Comparison of ENCODE assay signal across 8 mouse cellular contexts in the genomic region with DNA sequence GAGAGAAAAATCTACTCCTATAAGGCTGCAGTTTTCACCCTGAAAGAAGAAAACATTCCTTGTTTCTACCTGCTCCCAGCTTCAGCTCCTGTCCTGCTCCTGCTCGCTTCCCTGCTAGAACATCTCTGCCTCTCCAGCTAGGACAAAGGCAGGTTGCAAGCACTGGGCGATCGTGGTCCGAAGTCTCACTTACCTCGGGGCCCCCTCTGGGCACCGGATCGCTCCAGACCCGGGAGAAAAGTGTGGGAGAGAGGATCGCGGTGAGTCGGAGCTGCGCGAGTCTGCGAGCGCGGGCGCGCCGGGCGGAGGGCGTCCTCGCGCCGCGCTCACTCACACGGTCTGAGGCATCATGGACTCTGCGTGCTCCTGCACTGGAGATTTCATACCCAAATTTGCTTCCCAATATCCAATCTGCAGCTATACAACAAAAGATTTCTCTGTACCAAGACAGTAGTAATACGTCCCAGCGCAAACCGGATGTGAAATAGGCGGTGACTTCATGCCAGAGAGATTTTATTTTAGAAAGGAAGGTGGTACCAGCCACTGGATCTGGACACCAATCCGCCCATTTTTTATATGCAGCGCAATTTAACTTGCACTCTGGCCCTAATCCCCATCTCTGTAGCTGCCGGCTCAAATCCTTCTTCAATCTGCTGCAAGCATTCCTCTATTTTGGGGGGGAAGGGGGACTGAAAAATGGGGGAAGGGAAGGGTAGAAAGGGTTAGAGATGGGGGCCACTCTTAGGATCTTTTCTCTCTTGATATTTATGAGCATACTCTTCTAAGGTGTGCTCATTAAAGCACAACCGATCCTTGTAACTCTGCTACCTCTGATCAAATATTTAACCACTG. TPM values are rescaled to one million over a fixed set of nuclear protein-coding genes. Genes with fewer than 3 reads are reported as not detected.
DNase-seq lines count a peak whose midpoint lies in the region; ATAC-seq and TF ChIP-seq lines count a peak whose summit lies in the region.

No protein-coding gene starts in this region.

- peak overlapping the region; percentile 83 for H3K27ac ChIP-seq in forebrain, postnatal 0 days (ENCODE audit: low read depth, low read length)
- no peak overlapping the region for H3K27ac ChIP-seq in liver, embryonic 15.5 days (replicated peaks)

- peak overlapping the region; percentile 68 for H3K4me3 ChIP-seq in forebrain, postnatal 0 days (ENCODE audit: low read depth, low read length)
- peak overlapping the region; percentile 29; the same call in 1 of the 2 replicates for H3K4me3 ChIP-seq in liver, embryonic 15.5 days (replicated peaks)

- TF ChIP-seq CTCF in forebrain, postnatal 0 days (IDR thresholded peaks at IDR 0.05; ENCODE audit: low read depth), result no peak

- ATAC-seq in forebrain, postnatal 0 days, result peak; percentile 91
- ATAC-seq in liver, embryonic 15.5 days (ENCODE audit: insufficient read depth), result no peak

- no peaks in the 10 kb centered on the region; the same call in 1 of the 2 replicates for H3K4me1 ChIP-seq in forebrain, postnatal 0 days (ENCODE audit: insufficient read depth)
- H3K4me1 ChIP-seq in liver, embryonic 15.5 days (replicated peaks), result no peaks in the 10 kb centered on the region

- under 1% methylated on average over 35 of the region's 35 CpGs for WGBS in forebrain, postnatal 0 days
- 1% methylated on average over 35 of the region's 35 CpGs for WGBS in liver, embryonic 15.5 days (ENCODE audit: insufficient replicate concordance)

- peak overlapping the region; percentile 78 for H3K4me2 ChIP-seq in forebrain, postnatal 0 days (ENCODE audit: low read depth)
- H3K4me2 ChIP-seq in liver, embryonic 15.5 days, result peak overlapping the region; percentile 50

- H3K9ac ChIP-seq in forebrain, postnatal 0 days, result peak overlapping the region; percentile 78
- no peak overlapping the region for H3K9ac ChIP-seq in liver, embryonic 15.5 days

- intact Hi-C loops in gastrocnemius, postnatal 36 days (cut with DNase I), result no loop called here

- peak; percentile 5 for DNase-seq in gastrocnemius, postnatal 10 days
- DNase-seq in gastrocnemius, postnatal 36 days, result no peak
- DNase-seq in cerebellum, adult 11-12 months, result peak; percentile 68
- DNase-seq in forebrain, postnatal 0 days, result peak; percentile 78
- DNase-seq in layer of hippocampus, adult 18-20 months (ENCODE audit: low spot score in 2 of 2), result peak; percentile 55 to 70
- peak; percentile 58 for DNase-seq in right cerebral cortex, postnatal 4 days
- no peak for DNase-seq in c-Kit-positive CD71-positive TER-119-positive erythroid progenitor cells, embryonic 14.5 days (ENCODE audit: low spot score)

- no peaks in the 10 kb centered on the region for H3K9me3 ChIP-seq in forebrain, postnatal 0 days (ENCODE audit: low read length)
- H3K9me3 ChIP-seq in liver, embryonic 15.5 days (replicated peaks), result no peaks in the 10 kb centered on the region

- no peaks in the 10 kb centered on the region for H3K36me3 ChIP-seq in forebrain, postnatal 0 days (ENCODE audit: insufficient read depth)
- no peaks in the 10 kb centered on the region for H3K36me3 ChIP-seq in liver, embryonic 15.5 days (replicated peaks)

- H3K27me3 ChIP-seq in forebrain, postnatal 0 days (ENCODE audit: insufficient read depth, low read length), result no peaks in the 10 kb centered on the region
- peaks cover 20% of the 10 kb centered on the region for H3K27me3 ChIP-seq in liver, embryonic 15.5 days

RNA-seq across cellular contexts. Expression of a gene that starts 0.5 kb away (rescaled TPM):
- 1 to 10 TPM; 1.8 to 2.3 TPM for total RNA-seq in gastrocnemius, postnatal 10 days (2021)
- under 1 TPM; 0.79 to 0.84 TPM for total RNA-seq in gastrocnemius, postnatal 36 days (2021)
- 33.1 and 41.7 TPM in 2 replicates for total RNA-seq in forebrain, postnatal 0 days (2014; rRNA removed)
- 22.7 and 23.4 TPM in 2 replicates for polyA plus RNA-seq in forebrain, postnatal 0 days (2015; fragmentation: Nextera tagmentation; extraction: Ambion mirVana)
- 100 to 1,000 TPM; 443 to 448 TPM for total RNA-seq in layer of hippocampus, adult 18-20 months (2021)
- 0.03 and 0.12 TPM in 2 replicates for polyA plus RNA-seq in liver, embryonic 15.5 days (2015; fragmentation: Nextera tagmentation; extraction: Ambion mirVana)

Comparison
In these comparisons a context has a peak if more than half of its experiments do, and no peak if none do; other contexts are left out.
1. DNase-seq: peak in gastrocnemius, postnatal 10 days (single experiment), cerebellum, adult 11-12 months (single experiment), forebrain, postnatal 0 days (single experiment), layer of hippocampus, adult 18-20 months (2 of 2) and right cerebral cortex, postnatal 4 days (single experiment); none in gastrocnemius, postnatal 36 days (0 of 2) and c-Kit-positive CD71-positive TER-119-positive erythroid progenitor cells, embryonic 14.5 days (single experiment).
2. RNA of a gene that starts 0.5 kb away (total RNA-seq): 443 to 448 TPM in layer of hippocampus, adult 18-20 months and 33.1 to 41.7 TPM in forebrain, postnatal 0 days; 1.8 to 2.3 TPM in gastrocnemius, postnatal 10 days and 0.79 to 0.84 TPM in gastrocnemius, postnatal 36 days; every median in the first group is over 10 times any median in the second.